Mouse (Mus musculus) small intestine, adult 10 weeks (tissue): ENCODE measurements around the gene Strn. TPM values are rescaled to one million over a fixed set of nuclear protein-coding genes. Genes with fewer than 3 reads are reported as not detected.

Experiments
- polyA plus RNA-seq: library from polyadenylated mRNA; stranded (reverse); fragments of 350-450 nt; fragmentation: Illumina TruSeq; extraction: RNeasy Lipid Tissue Mini Kit (QIAGEN cat#74804); gene quantifications from one replicate; pipeline ENCODE4 v1.2.3, GENCODE M21; 2014; ENCODE audit warnings: low replicate concordance

Strn gene
- polyA plus RNA-seq, result 32.6 TPM

DNA sequence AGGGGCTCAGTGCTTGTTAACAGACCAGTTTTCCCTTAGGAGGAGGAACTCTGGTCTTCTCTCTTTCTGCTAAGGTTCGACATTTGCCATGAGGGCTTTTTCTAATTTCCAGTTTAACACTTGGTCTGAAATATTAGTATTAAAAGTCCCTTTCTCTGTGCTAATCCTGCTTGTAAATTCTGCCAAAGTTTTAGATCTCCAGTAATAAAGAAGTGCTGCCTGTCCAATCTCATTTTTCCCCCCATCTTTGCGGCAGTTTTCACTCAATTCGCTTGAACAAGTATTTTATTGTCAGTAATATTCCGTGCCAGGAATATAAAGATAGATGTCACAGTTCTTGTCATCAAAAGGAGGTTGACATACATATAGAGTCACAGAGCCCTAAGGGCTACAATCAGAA lies at the start of gene Strn:
Strn (minus strand) TSS at position 101 of the 400 bp plus-strand sequence.

Other genes with a start within 250 kb of the Strn start
- 0.63 TPM for gene Vit, start 229.1 kb downstream of the Strn start, polyA plus RNA-seq
- gene Heatr5b, start 98.2 kb upstream of the Strn start, polyA plus RNA-seq, result 5.7 TPM
- gene Gpatch11, start 98.4 kb upstream of the Strn start, polyA plus RNA-seq, result 24.1 TPM
- gene Eif2ak2, start 145.4 kb upstream of the Strn start, polyA plus RNA-seq, result 85.2 TPM
- gene Sult6b1, start 169.8 kb upstream of the Strn start, polyA plus RNA-seq, result not detected
- gene Cebpzos, start 179.3 kb upstream of the Strn start, polyA plus RNA-seq, result 69.9 TPM
- 36.2 TPM for gene Cebpz, start 199.9 kb upstream of the Strn start, polyA plus RNA-seq
- 21.1 TPM for gene Ndufaf7, start 199.9 kb upstream of the Strn start, polyA plus RNA-seq